Mouse (Mus musculus) left cerebral cortex, adult 18-20 months (tissue): ENCODE measurements at regions not wholly inside any gene's neighbourhood (a gene's known extent, or its start where the extent isn't known, plus 50 kb on each side); places are given as distances from the start of the nearest gene placed in this dataset.
A peak's percentile ranks its signal among the peaks of the same experiment; 100 is the strongest.

Source experiments
- DNase-seq, 2 experiments: peaks; one replicate each; pipeline ENCODE4 v3.0.0; 2021 to 2022; ENCODE audit warnings: low spot score in 2 of 2, mixed read lengths in 1 of 2

GRCm38 (mm10) chr15:49335523-49336040 lies 4549.1 kb upstream of the Gm7489 start:
- DNase-seq = no peak

- DNase-seq = no peak
Measured at GRCm38 (mm10) chr15:49347029-49347428, 4537.7 kb upstream of the Gm7489 start.

DNA sequence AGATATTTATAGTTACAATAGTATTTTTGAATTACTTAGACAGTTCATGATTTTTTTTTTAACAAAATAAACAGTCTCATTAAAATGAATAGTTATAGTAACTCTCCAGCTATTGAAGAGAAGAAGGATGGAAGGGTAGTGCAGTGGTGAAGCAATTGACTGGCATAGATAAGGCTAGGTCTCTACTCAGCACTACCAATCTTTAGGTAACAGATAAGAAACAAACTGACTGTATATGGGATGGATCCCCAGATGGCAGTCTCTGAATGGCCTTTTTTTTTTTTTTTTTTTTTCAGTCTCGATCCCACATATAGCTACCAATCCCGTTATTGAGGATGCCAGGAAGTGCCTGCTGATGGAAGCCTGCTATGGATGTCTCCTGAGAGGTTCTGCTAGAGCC lies 4528.6 kb upstream of the Gm7489 start:
- DNase-seq = no peak

DNA sequence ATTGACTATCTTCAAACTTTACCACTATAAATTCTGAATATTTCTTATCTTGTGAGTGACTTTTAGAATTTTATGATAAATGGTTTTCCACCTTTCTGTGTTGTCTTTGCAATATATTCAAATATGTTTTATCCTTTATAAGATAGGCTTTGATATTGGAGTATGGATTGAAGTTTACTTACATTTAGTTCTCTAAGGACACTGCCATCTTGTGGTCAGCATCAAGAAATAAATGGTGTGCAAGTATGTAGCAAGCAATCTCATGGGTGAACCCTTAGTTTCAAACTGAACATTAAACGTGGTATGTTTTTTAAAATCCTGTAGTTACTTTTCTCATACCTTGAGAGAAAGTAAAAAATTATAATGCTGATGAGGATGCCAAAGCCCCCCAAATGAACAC lies 4488.7 kb upstream of the Gm7489 start:
- peak in 1 of 2 experiments; percentile 2 for DNase-seq

GRCm38 (mm10) chr15:49413665-49414064 lies 4471.0 kb upstream of the Gm7489 start:
- DNase-seq = no peak

- no peak for DNase-seq
Measured at GRCm38 (mm10) chr15:49451310-49451709, 4433.4 kb upstream of the Gm7489 start.

DNA sequence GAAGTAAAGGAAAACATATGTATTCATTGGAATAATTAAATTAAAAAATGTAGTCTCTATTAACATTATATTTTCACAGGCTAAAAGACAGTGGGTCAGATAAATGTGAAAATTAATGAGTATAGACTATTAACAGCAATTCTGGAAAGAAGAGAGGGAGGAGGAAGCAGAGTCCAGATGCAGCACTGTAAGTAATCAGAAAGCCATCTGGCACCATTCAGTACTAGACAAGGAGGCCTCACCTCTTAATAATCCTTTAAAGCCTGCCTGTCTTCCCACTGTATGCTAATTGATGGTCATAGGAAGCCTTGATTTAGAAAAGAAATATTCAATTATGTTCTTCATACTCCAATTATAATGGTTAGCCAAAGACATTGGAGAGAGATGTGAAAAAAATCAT lies 4400.1 kb upstream of the Gm7489 start:
- no peak for DNase-seq

DNA sequence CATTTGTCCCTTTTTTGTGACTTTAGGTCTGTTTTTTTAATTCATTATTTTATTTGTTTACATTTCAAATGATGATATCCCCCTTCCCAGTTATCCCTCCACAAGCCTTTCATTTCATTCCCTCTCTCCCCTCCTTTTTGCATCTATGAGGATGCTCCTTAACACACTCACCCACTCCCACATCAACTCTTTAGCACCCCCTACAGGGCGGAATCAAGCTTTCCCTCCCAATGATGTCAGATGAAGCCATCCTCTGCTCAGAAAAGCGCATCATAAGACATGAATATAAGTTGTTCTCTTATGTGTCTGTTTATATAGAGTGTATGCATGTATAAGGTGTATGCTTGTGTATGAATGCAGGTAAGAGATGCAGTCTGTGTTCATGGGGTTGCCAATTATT lies 4391.9 kb upstream of the Gm7489 start:
- no peak for DNase-seq

GRCm38 (mm10) chr15:49501821-49502220 lies 4382.9 kb upstream of the Gm7489 start:
- no peak for DNase-seq
